In the genomic region with DNA sequence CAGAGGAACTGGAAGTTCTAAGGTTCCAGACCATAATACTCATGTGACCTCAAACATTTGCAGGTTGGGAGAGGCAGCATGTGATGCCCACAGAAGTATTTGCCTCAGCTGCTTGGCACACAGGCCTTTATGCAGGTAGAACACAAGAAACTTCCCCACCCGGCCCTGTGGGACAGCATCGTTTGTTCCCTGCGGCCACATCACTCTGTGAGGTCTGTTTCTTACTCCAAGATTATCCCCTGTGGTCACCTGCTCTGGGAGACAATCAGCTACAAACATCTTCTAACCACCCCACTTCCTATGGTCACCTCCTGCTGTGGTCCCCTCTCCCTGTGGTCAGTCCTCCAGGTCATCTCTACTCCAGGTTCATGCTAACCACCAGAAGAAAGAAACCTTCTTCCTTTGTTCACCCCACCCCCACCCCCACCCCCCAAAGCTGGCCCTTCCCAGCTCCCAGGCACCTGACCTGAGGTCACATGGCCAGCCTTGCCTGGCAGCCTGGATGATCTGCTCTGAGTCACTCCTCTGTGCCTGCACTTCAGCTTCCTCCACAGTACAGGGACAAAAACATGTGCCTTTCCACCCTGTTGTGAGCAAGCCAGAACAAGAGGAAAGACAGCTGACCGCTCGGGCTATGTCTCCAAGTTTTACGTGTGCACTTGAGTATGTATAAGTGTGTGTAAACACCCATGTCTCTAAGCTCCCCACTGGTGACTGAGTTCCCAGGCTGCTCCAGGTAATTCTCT, we compare ENCODE assay signal across 9 mouse cellular contexts. TPM values are rescaled to one million over a fixed set of nuclear protein-coding genes. Genes with fewer than 3 reads are reported as not detected.
A peak's percentile ranks its signal among the peaks of the same experiment; 100 is the strongest.
DNase-seq lines count a peak whose midpoint lies in the region; ATAC-seq and TF ChIP-seq lines count a peak whose summit lies in the region.
"Had no signal": no experiment of that assay in that cellular context is flagged by ENCODE, and none has a peak within 500 bp of the region (broad histone marks: within the 10 kb centered on the region; RNA-seq: fewer than 3 reads in every experiment).

No protein-coding gene starts in this region.

- no peaks in the 10 kb centered on the region for H3K79me3 ChIP-seq in C2C12 (ENCODE audit: low read depth)

- peak; percentile 56 for DNase-seq in adrenal gland, postnatal 10 days
- peak; percentile 76 to 81 for DNase-seq in heart, postnatal 10 days
- no peak for DNase-seq in liver, postnatal 0 days
- no peak for DNase-seq in left cerebral cortex, postnatal 25 days (ENCODE audit: low spot score in 2 of 2)
- DNase-seq in right cerebral cortex, postnatal 36 days (ENCODE audit: low spot score in 2 of 2): no peak
- DNase-seq in thymus, postnatal 4 days: no peak

- H3K79me2 ChIP-seq in C2C12 (ENCODE audit: control insufficient read depth, insufficient read depth): no peaks in the 10 kb centered on the region

- no peak for TF ChIP-seq EP300 in liver, postnatal 0 days (IDR thresholded peaks at IDR 0.05; ENCODE audit: low read depth)

- no peak overlapping the region for H3ac ChIP-seq in C2C12 (ENCODE audit: control insufficient read depth, insufficient read length, low read depth)

- H3K9ac ChIP-seq in liver, postnatal 0 days (replicated peaks): no peak overlapping the region
- H3K9ac ChIP-seq in hindbrain, embryonic 12.5 days: no peak overlapping the region
- H3K9ac ChIP-seq: neural tube, embryonic 12.5 days had no signal

- no peak overlapping the region for H3K4me3 ChIP-seq in C2C12 (ENCODE audit: insufficient read depth, poor library complexity, severe bottlenecking)
- no peak overlapping the region for H3K4me3 ChIP-seq in liver, postnatal 0 days (ENCODE audit: low read depth, low read length)
- H3K4me3 ChIP-seq in hindbrain, embryonic 12.5 days: no peak overlapping the region
- H3K4me3 ChIP-seq: neural tube, embryonic 12.5 days had no signal

- H3K4me1 ChIP-seq in liver, postnatal 0 days (ENCODE audit: insufficient read depth): peaks cover 73% of the 10 kb centered on the region
- H3K4me1 ChIP-seq in hindbrain, embryonic 12.5 days: peaks cover 27% of the 10 kb centered on the region

- H3K27me3 ChIP-seq in C2C12 (ENCODE audit: control insufficient read depth, insufficient read depth, insufficient read length): no peaks in the 10 kb centered on the region
- H3K27me3 ChIP-seq in liver, postnatal 0 days (ENCODE audit: insufficient read depth, low read length): no peaks in the 10 kb centered on the region
- no peaks in the 10 kb centered on the region for H3K27me3 ChIP-seq in hindbrain, embryonic 12.5 days
- H3K27me3 ChIP-seq: neural tube, embryonic 12.5 days had no signal

- intact Hi-C loops in heart, postnatal 10 days (cut with DNase I): no loop called here
- intact Hi-C loops in left cerebral cortex, postnatal 25 days (cut with DNase I): loop anchor here (5.0 kb wide), 1 partner anchor 147 kb away; no protein-coding TSS in a partner anchor

- peak; percentile 47; the same call in 1 of the 2 replicates for ATAC-seq in liver, postnatal 0 days
- no peak for ATAC-seq in hindbrain, embryonic 12.5 days (ENCODE audit: low FRiP score)

- peak overlapping the region; percentile 89 for H3K27ac ChIP-seq in liver, postnatal 0 days (ENCODE audit: low read depth)
- no peak overlapping the region for H3K27ac ChIP-seq in hindbrain, embryonic 12.5 days
- H3K27ac ChIP-seq: neural tube, embryonic 12.5 days had no signal

- TF ChIP-seq CTCF in C2C12 (IDR thresholded peaks at IDR 0.05; ENCODE audit: control insufficient read depth, insufficient read depth, insufficient read length): no peak
- TF ChIP-seq CTCF in liver, postnatal 0 days (IDR thresholded peaks at IDR 0.05; ENCODE audit: low read depth): no peak

- no peaks in the 10 kb centered on the region for H3K36me3 ChIP-seq in C2C12 (ENCODE audit: control insufficient read depth, insufficient read depth)
- no peaks in the 10 kb centered on the region for H3K36me3 ChIP-seq in liver, postnatal 0 days (replicated peaks; ENCODE audit: insufficient read depth, low read length)
- H3K36me3 ChIP-seq in hindbrain, embryonic 12.5 days: no peaks in the 10 kb centered on the region
- H3K36me3 ChIP-seq: neural tube, embryonic 12.5 days had no signal

- 54% methylated on average over 6 of the region's 6 CpGs for WGBS in liver, postnatal 0 days (ENCODE audit: insufficient replicate concordance)
- WGBS in hindbrain, embryonic 12.5 days: 83% methylated on average over 6 of the region's 6 CpGs

- peak overlapping the region; percentile 33 for H3K4me2 ChIP-seq in liver, postnatal 0 days (ENCODE audit: low read depth, low read length)
- H3K4me2 ChIP-seq in hindbrain, embryonic 12.5 days (replicated peaks): no peak overlapping the region

- H3K9me3 ChIP-seq in liver, postnatal 0 days (ENCODE audit: low read length): no peaks in the 10 kb centered on the region
- no peaks in the 10 kb centered on the region for H3K9me3 ChIP-seq in hindbrain, embryonic 12.5 days (replicated peaks)
- H3K9me3 ChIP-seq: neural tube, embryonic 12.5 days had no signal

TF ChIP-seq in C2C12, 6 proteins besides CTCF, POLR2A, EP300 and RAD21:
- TF ChIP-seq CEBPB (IDR thresholded peaks at IDR 0.05; ENCODE audit: low read depth) (no peak), MYOG (IDR thresholded peaks at IDR 0.05; ENCODE audit: control insufficient read depth, extremely low read depth, insufficient read length) (no peak), USF1 (IDR thresholded peaks at IDR 0.05; ENCODE audit: low read depth) (peak; percentile 79), MYOD1 (IDR thresholded peaks at IDR 0.05; ENCODE audit: control insufficient read depth, insufficient read length, low read depth) (no peak)

RNA-seq across cellular contexts. Expression of a gene that starts 21.1 kb away (rescaled TPM):
- polyA plus RNA-seq in C2C12 (2012; fragmentation: generic; extraction: Trizol): 9.3 TPM
- 100 to 1,000 TPM in 1 of 2 experiments, 10 to 100 TPM in 1; 25.4 to 112 TPM for total RNA-seq in adrenal gland, postnatal 10 days (2021)
- total RNA-seq in heart, postnatal 10 days (2021): 10 to 100 TPM; 33.6 to 45.9 TPM
- polyA plus RNA-seq in liver, postnatal 0 days (2015; fragmentation: Nextera tagmentation; extraction: Ambion mirVana): 7.8 and 8.1 TPM in 2 replicates
- 10 to 100 TPM; 20.2 to 20.9 TPM for total RNA-seq in left cerebral cortex, postnatal 25 days (2021)
- polyA plus RNA-seq in hindbrain, embryonic 12.5 days (2016; fragmentation: Nextera tagmentation; extraction: Ambion mirVana): 16.5 and 18.9 TPM in 2 replicates

Comparison
In these comparisons a context has a peak if more than half of its experiments do, and no peak if none do; other contexts are left out.
1. DNase-seq: peak in adrenal gland, postnatal 10 days (single experiment) and heart, postnatal 10 days (2 of 2); none in liver, postnatal 0 days (single experiment), left cerebral cortex, postnatal 25 days (0 of 2), right cerebral cortex, postnatal 36 days (0 of 2) and thymus, postnatal 4 days (single experiment).